27 mouse cellular contexts compared by ENCODE assay signal in the genomic region with DNA sequence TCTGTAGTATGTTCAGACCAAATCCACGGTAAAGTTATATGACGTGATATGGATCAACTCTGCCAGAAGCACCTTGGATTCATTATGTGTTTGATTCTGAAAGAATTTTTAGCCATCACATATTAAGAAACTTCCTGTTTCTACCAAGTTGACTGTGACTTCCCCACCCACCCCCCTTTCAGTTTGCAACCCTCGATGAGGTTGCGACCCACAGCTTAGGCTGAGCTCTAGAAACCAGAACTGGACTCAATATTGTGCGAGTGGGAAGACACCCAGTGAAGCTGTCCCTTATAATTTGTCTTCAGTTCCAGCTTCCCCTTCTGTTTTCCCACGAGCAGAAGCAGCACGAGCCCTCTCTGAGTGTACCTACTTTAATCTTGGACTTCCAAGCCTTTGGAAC. TPM values are rescaled to one million over a fixed set of nuclear protein-coding genes. Genes with fewer than 3 reads are reported as not detected.
DNase-seq lines count a peak whose midpoint lies in the region; ATAC-seq and TF ChIP-seq lines count a peak whose summit lies in the region.
"Had no signal": no experiment of that assay in that cellular context is flagged by ENCODE, and none has a peak within 500 bp of the region (broad histone marks: within the 10 kb centered on the region; RNA-seq: fewer than 3 reads in every experiment).

No protein-coding gene starts in this region.

- no peaks in the 10 kb centered on the region for H3K27me3 ChIP-seq in heart, embryonic 11.5 days (ENCODE audit: control insufficient read depth, insufficient read depth, low read length)
- H3K27me3 ChIP-seq in spleen, adult 2 months (ENCODE audit: control insufficient read depth, insufficient read depth, low read length), result no peaks in the 10 kb centered on the region
- no peaks in the 10 kb centered on the region for H3K27me3 ChIP-seq in splenic B cell, adult 2 months (ENCODE audit: control insufficient read depth, insufficient read depth, low read length, poor library complexity, severe bottlenecking)
- no peaks in the 10 kb centered on the region for H3K27me3 ChIP-seq in embryonic facial prominence, embryonic 10.5 days (replicated peaks; ENCODE audit: low read depth, poor library complexity, severe bottlenecking)
- H3K27me3 ChIP-seq: embryonic facial prominence, embryonic 13.5 days; forebrain, embryonic 12.5 days; heart, embryonic 15.5 days; kidney, embryonic 15.5 days; neural tube, embryonic 12.5 days had no signal

- WGBS in heart, embryonic 11.5 days (ENCODE audit: insufficient replicate concordance), result 76% methylated on average over 7 of the region's 7 CpGs
- 30% methylated on average over 7 of the region's 7 CpGs for WGBS in spleen, adult 2 months
- 79% methylated on average over 7 of the region's 7 CpGs for WGBS in embryonic facial prominence, embryonic 10.5 days

- no peak overlapping the region for H3K9ac ChIP-seq in heart, embryonic 11.5 days (ENCODE audit: low read depth, low read length)
- H3K9ac ChIP-seq: embryonic facial prominence, embryonic 13.5 days; forebrain, embryonic 12.5 days; heart, embryonic 15.5 days; kidney, embryonic 15.5 days; neural tube, embryonic 12.5 days had no signal

- no peak for TF ChIP-seq POLR2A in spleen, adult 2 months (IDR thresholded peaks at IDR 0.05; ENCODE audit: low read depth, low read length)

- no peak overlapping the region for H3K4me2 ChIP-seq in heart, embryonic 11.5 days
- H3K4me2 ChIP-seq: embryonic facial prominence, embryonic 13.5 days; forebrain, embryonic 12.5 days; heart, embryonic 15.5 days; kidney, embryonic 15.5 days; neural tube, embryonic 12.5 days had no signal

- H3K36me3 ChIP-seq in heart, embryonic 11.5 days (ENCODE audit: control insufficient read depth, insufficient read depth, low read length), result no peaks in the 10 kb centered on the region
- no peaks in the 10 kb centered on the region for H3K36me3 ChIP-seq in spleen, adult 2 months (ENCODE audit: control insufficient read depth, insufficient read depth, low read length)
- no peaks in the 10 kb centered on the region for H3K36me3 ChIP-seq in splenic B cell, adult 2 months (ENCODE audit: control insufficient read depth, insufficient read depth, low read length, poor library complexity, severe bottlenecking)
- no peaks in the 10 kb centered on the region for H3K36me3 ChIP-seq in embryonic facial prominence, embryonic 10.5 days (replicated peaks)
- H3K36me3 ChIP-seq: embryonic facial prominence, embryonic 13.5 days; forebrain, embryonic 12.5 days; heart, embryonic 15.5 days; kidney, embryonic 15.5 days; neural tube, embryonic 12.5 days had no signal

- no peak for ATAC-seq in heart, embryonic 11.5 days (replicated peaks; ENCODE audit: insufficient number of reproducible peaks, low FRiP score, low TSS enrichment)
- peak; percentile 75 to 81; a peak in 3 of 4 replicates for ATAC-seq in hematopoietic stem cell, adult 5-6 weeks (replicated peaks in 1 of 2; ENCODE audit: insufficient read depth in 1 of 2, low FRiP score in 2 of 2, low TSS enrichment in 1 of 2, low read depth in 1 of 2, poor library complexity in 2 of 2, severe bottlenecking in 2 of 2)
- ATAC-seq: hindbrain, postnatal 0 days; intestine, embryonic 16.5 days had no signal

- peak; percentile 83 for DNase-seq in heart, adult 11 months
- DNase-seq in spleen, adult 2 months (ENCODE audit: low read depth in 1 of 2, low spot score in 2 of 2), result no peak
- no peak for DNase-seq in spleen, adult 12 weeks (ENCODE audit: low spot score)
- DNase-seq in splenic B cell, adult 2 months (ENCODE audit: low read depth, low spot score), result peak; percentile 67
- no peak for DNase-seq in thymus, postnatal 10 days (ENCODE audit: low spot score in 2 of 2)
- no peak for DNase-seq in embryonic facial prominence, embryonic 10.5 days (ENCODE audit: low spot score)
- DNase-seq: adrenal gland, postnatal 36 days; cerebellum, adult 18-20 months; cerebellum, postnatal 14 days; heart, postnatal 4 days; kidney, postnatal 4 days; layer of hippocampus, adult 9-11 months; lung, postnatal 10 days; midbrain, embryonic 14.5 days; right cerebral cortex, postnatal 4 days; thymus, postnatal 25 days had no signal

- H3K4me1 ChIP-seq in heart, embryonic 11.5 days (ENCODE audit: control insufficient read depth, insufficient read depth, low read length), result peaks cover 5% of the 10 kb centered on the region; the same call in 1 of the 2 replicates
- H3K4me1 ChIP-seq in spleen, adult 2 months (ENCODE audit: control insufficient read depth, insufficient read depth, insufficient read length), result peaks cover 15% of the 10 kb centered on the region
- H3K4me1 ChIP-seq in embryonic facial prominence, embryonic 10.5 days, result peaks cover 23% of the 10 kb centered on the region
- H3K4me1 ChIP-seq: forebrain, embryonic 12.5 days; neural tube, embryonic 12.5 days had no signal

- no peaks in the 10 kb centered on the region for H3K9me3 ChIP-seq in heart, embryonic 11.5 days (replicated peaks; ENCODE audit: control insufficient read depth, low read length)
- H3K9me3 ChIP-seq in embryonic facial prominence, embryonic 10.5 days, result no peaks in the 10 kb centered on the region
- H3K9me3 ChIP-seq: embryonic facial prominence, embryonic 13.5 days; forebrain, embryonic 12.5 days; heart, embryonic 15.5 days; kidney, embryonic 15.5 days; neural tube, embryonic 12.5 days had no signal

- H3K4me3 ChIP-seq in heart, embryonic 11.5 days (ENCODE audit: low read depth, low read length), result no peak overlapping the region
- H3K4me3 ChIP-seq in spleen, adult 2 months (ENCODE audit: extremely low read depth, insufficient read depth, insufficient read length), result no peak overlapping the region
- no peak overlapping the region for H3K4me3 ChIP-seq in embryonic facial prominence, embryonic 10.5 days
- H3K4me3 ChIP-seq: embryonic facial prominence, embryonic 13.5 days; erythroblast, embryonic 14.5 days; forebrain, embryonic 12.5 days; heart, embryonic 15.5 days; kidney, embryonic 15.5 days; left cerebral cortex, adult 2 months; neural tube, embryonic 12.5 days had no signal

- no peak overlapping the region for H3K27ac ChIP-seq in heart, embryonic 11.5 days (ENCODE audit: low read depth, low read length)
- H3K27ac ChIP-seq in spleen, adult 2 months (ENCODE audit: insufficient read depth, low read length), result peak overlapping the region; percentile 80; the same call in 1 of the 2 replicates
- no peak overlapping the region for H3K27ac ChIP-seq in embryonic facial prominence, embryonic 10.5 days (replicated peaks)
- H3K27ac ChIP-seq: embryonic facial prominence, embryonic 13.5 days; forebrain, embryonic 12.5 days; heart, embryonic 15.5 days; hindbrain, postnatal 0 days; left cerebral cortex, adult 2 months; neural tube, embryonic 12.5 days had no signal

- TF ChIP-seq CTCF in spleen, adult 2 months (IDR thresholded peaks at IDR 0.05; ENCODE audit: extremely low read depth, insufficient read depth, insufficient read length, insufficient replicate concordance), result no peak

RNA-seq across cellular contexts. Expression of a gene that starts 55.2 kb away (rescaled TPM):
- polyA plus RNA-seq in heart, embryonic 11.5 days (2014; fragmentation: Nextera tagmentation; extraction: Ambion mirVana), result 36.3 and 41.5 TPM in 2 replicates
- 16.8 and 24.1 TPM in 2 replicates for polyA plus RNA-seq in spleen, adult 2 months (2012; rRNA removed)
- 27.3 and 31.5 TPM in 2 replicates for total RNA-seq in hematopoietic stem cell, adult 5-6 weeks (2017)
- polyA plus RNA-seq in embryonic facial prominence, embryonic 10.5 days (2016; fragmentation: Nextera tagmentation; extraction: Ambion mirVana), result 32.9 TPM in 2 replicates

Comparison
In these comparisons a context has a peak if more than half of its experiments do, and no peak if none do; other contexts are left out.
1. DNase-seq: peak in heart, adult 11 months (single experiment) and splenic B cell, adult 2 months (single experiment); none in spleen, adult 2 months (0 of 2), spleen, adult 12 weeks (single experiment), thymus, postnatal 10 days (0 of 2) and embryonic facial prominence, embryonic 10.5 days (single experiment).